8 mouse cellular contexts compared by ENCODE assay signal in the genomic region with DNA sequence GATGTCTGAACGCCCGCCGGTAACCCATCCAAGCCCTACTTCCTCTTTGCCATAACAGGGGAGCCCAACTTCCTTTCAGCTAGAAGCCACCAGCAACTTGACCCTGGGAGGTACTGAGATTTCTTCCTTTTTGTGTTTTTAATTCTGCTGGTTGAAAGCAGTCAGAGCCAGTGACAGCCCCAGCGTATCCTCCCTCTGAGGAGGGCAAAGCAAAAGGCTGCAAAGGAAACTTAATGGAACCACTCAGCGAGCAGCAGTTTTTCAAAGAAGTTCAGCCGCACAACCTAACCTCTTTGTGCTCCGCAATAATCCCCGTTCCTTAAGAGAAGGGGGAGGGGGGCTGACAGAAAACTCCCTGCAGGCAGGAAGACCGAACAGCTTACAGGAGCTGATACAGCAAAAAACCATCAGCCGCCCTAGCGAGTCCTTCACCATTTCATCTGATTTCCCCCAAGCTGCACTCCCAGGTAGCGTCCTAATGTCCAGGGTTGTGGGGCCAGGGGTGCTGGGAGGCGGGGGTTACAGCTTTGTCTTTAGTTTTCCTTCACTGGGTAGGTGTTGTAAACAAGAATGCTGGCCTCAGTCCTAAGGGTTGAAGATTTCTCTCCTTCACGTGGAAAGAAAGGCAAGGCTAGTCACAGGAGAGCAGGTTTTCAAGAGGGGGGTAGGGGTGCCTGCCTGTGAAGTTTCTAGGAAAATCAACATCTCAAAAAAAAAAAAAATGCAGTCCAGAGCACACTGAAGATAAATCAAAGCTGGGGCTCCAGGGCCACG. TPM values are rescaled to one million over a fixed set of nuclear protein-coding genes. Genes with fewer than 3 reads are reported as not detected.
DNase-seq lines count a peak whose midpoint lies in the region; ATAC-seq and TF ChIP-seq lines count a peak whose summit lies in the region.

No protein-coding gene starts in this region.

- ATAC-seq in embryonic facial prominence, embryonic 11.5 days (replicated peaks; ENCODE audit: insufficient number of reproducible peaks, low FRiP score, low TSS enrichment, low read depth) = no peak
- ATAC-seq in hindbrain, postnatal 0 days = no peak
- no peak for ATAC-seq in liver, embryonic 16.5 days (ENCODE audit: low read depth)
- ATAC-seq in stomach, embryonic 16.5 days (ENCODE audit: insufficient read depth, low FRiP score) = no peak

- H3K9ac ChIP-seq in embryonic facial prominence, embryonic 11.5 days (replicated peaks; ENCODE audit: low read length) = peak overlapping the region; percentile 99
- peak overlapping the region; percentile 95 for H3K9ac ChIP-seq in hindbrain, postnatal 0 days (replicated peaks; ENCODE audit: low read length)
- peak overlapping the region; percentile 94 for H3K9ac ChIP-seq in liver, embryonic 16.5 days (ENCODE audit: low read depth, low read length)
- H3K9ac ChIP-seq in stomach, embryonic 16.5 days (ENCODE audit: low read length) = peak overlapping the region; percentile 99

- peak in 1 of 2 experiments; percentile 9 for DNase-seq in spleen, adult 2 months (ENCODE audit: low read depth in 1 of 2, low spot score in 2 of 2)
- DNase-seq in spleen, postnatal 4 days (ENCODE audit: low spot score in 2 of 2) = no peak
- DNase-seq in embryonic facial prominence, embryonic 11.5 days (ENCODE audit: low spot score) = peak; percentile 61
- DNase-seq in hindbrain, postnatal 0 days (ENCODE audit: low spot score) = no peak
- DNase-seq in urinary bladder, postnatal 10 days (ENCODE audit: low spot score) = no peak
- DNase-seq in cerebellum, postnatal 25 days = no peak

- peaks cover 11% of the 10 kb centered on the region for H3K27me3 ChIP-seq in spleen, adult 2 months (ENCODE audit: control insufficient read depth, insufficient read depth, low read length)
- no peaks in the 10 kb centered on the region for H3K27me3 ChIP-seq in embryonic facial prominence, embryonic 11.5 days (ENCODE audit: control insufficient read depth, insufficient read depth, low read length)
- H3K27me3 ChIP-seq in hindbrain, postnatal 0 days (ENCODE audit: insufficient read depth, low read length) = no peaks in the 10 kb centered on the region
- H3K27me3 ChIP-seq in liver, embryonic 16.5 days (ENCODE audit: control insufficient read depth, insufficient read depth, low read depth, low read length) = no peaks in the 10 kb centered on the region
- no peaks in the 10 kb centered on the region for H3K27me3 ChIP-seq in stomach, embryonic 16.5 days (ENCODE audit: control insufficient read depth, insufficient read depth, low read length)

- 5% methylated on average over 15 of the region's 15 CpGs for WGBS in spleen, adult 2 months
- 2% methylated on average over 15 of the region's 15 CpGs for WGBS in embryonic facial prominence, embryonic 11.5 days
- WGBS in hindbrain, postnatal 0 days = 11% methylated on average over 15 of the region's 15 CpGs
- WGBS in liver, embryonic 16.5 days (ENCODE audit: insufficient replicate concordance) = 3% methylated on average over 15 of the region's 15 CpGs
- WGBS in stomach, embryonic 16.5 days = 6% methylated on average over 15 of the region's 15 CpGs

- H3K36me3 ChIP-seq in spleen, adult 2 months (ENCODE audit: control insufficient read depth, insufficient read depth, low read length) = no peaks in the 10 kb centered on the region
- no peaks in the 10 kb centered on the region for H3K36me3 ChIP-seq in embryonic facial prominence, embryonic 11.5 days (replicated peaks; ENCODE audit: control insufficient read depth, insufficient read depth, low read depth, low read length)
- H3K36me3 ChIP-seq in hindbrain, postnatal 0 days (ENCODE audit: insufficient read depth, low read length) = no peaks in the 10 kb centered on the region
- no peaks in the 10 kb centered on the region for H3K36me3 ChIP-seq in liver, embryonic 16.5 days (ENCODE audit: control insufficient read depth, insufficient read depth)
- no peaks in the 10 kb centered on the region for H3K36me3 ChIP-seq in stomach, embryonic 16.5 days (ENCODE audit: control insufficient read depth, insufficient read depth, low read length)

- H3K4me2 ChIP-seq in embryonic facial prominence, embryonic 11.5 days (ENCODE audit: low read depth, low read length) = peak overlapping the region; percentile 93
- H3K4me2 ChIP-seq in hindbrain, postnatal 0 days (ENCODE audit: low read depth, low read length) = peak overlapping the region; percentile 81
- peak overlapping the region; percentile 97 for H3K4me2 ChIP-seq in liver, embryonic 16.5 days (ENCODE audit: low read depth, low read length)
- peak overlapping the region; percentile 91 for H3K4me2 ChIP-seq in stomach, embryonic 16.5 days (ENCODE audit: low read depth, low read length)

- no peaks in the 10 kb centered on the region for H3K9me3 ChIP-seq in embryonic facial prominence, embryonic 11.5 days (replicated peaks; ENCODE audit: control insufficient read depth, low read length)
- H3K9me3 ChIP-seq in hindbrain, postnatal 0 days (ENCODE audit: low read length) = no peaks in the 10 kb centered on the region
- H3K9me3 ChIP-seq in liver, embryonic 16.5 days (replicated peaks; ENCODE audit: control insufficient read depth, low read length) = no peaks in the 10 kb centered on the region
- H3K9me3 ChIP-seq in stomach, embryonic 16.5 days (replicated peaks; ENCODE audit: control insufficient read depth, low read length) = no peaks in the 10 kb centered on the region

- TF ChIP-seq POLR2A in spleen, adult 2 months (IDR thresholded peaks at IDR 0.05; ENCODE audit: low read depth, low read length) = no peak

- H3K4me3 ChIP-seq in spleen, adult 2 months (ENCODE audit: extremely low read depth, insufficient read depth, insufficient read length) = peak overlapping the region; percentile 80
- peak overlapping the region; percentile 88 for H3K4me3 ChIP-seq in embryonic facial prominence, embryonic 11.5 days (ENCODE audit: low read depth, low read length)
- peak overlapping the region; percentile 82 for H3K4me3 ChIP-seq in hindbrain, postnatal 0 days (ENCODE audit: low read length)
- peak overlapping the region; percentile 92 for H3K4me3 ChIP-seq in liver, embryonic 16.5 days (ENCODE audit: low read depth, low read length)
- peak overlapping the region; percentile 93 for H3K4me3 ChIP-seq in stomach, embryonic 16.5 days (replicated peaks; ENCODE audit: low read length)

- H3K27ac ChIP-seq in spleen, adult 2 months (ENCODE audit: insufficient read depth, low read length) = no peak overlapping the region; the same call in 1 of the 2 replicates
- H3K27ac ChIP-seq in embryonic facial prominence, embryonic 11.5 days (replicated peaks; ENCODE audit: low read depth, low read length) = peak overlapping the region; percentile 100
- peak overlapping the region; percentile 94 for H3K27ac ChIP-seq in hindbrain, postnatal 0 days
- H3K27ac ChIP-seq in liver, embryonic 16.5 days (ENCODE audit: low read length) = peak overlapping the region; percentile 98
- peak overlapping the region; percentile 99 for H3K27ac ChIP-seq in stomach, embryonic 16.5 days (ENCODE audit: low read length)

- no peak for TF ChIP-seq CTCF in spleen, adult 2 months (IDR thresholded peaks at IDR 0.05; ENCODE audit: extremely low read depth, insufficient read depth, insufficient read length, insufficient replicate concordance)
- no peak for TF ChIP-seq CTCF in hindbrain, postnatal 0 days (IDR thresholded peaks at IDR 0.05; ENCODE audit: low read depth)

- H3K4me1 ChIP-seq in spleen, adult 2 months (ENCODE audit: control insufficient read depth, insufficient read depth, insufficient read length) = peaks cover 5% of the 10 kb centered on the region; the same call in 1 of the 2 replicates
- peaks cover 5% of the 10 kb centered on the region for H3K4me1 ChIP-seq in embryonic facial prominence, embryonic 11.5 days (ENCODE audit: control insufficient read depth, insufficient read depth, low read length)
- peaks cover 21% of the 10 kb centered on the region for H3K4me1 ChIP-seq in hindbrain, postnatal 0 days (ENCODE audit: insufficient read depth, low read length)
- peaks cover 46% of the 10 kb centered on the region for H3K4me1 ChIP-seq in liver, embryonic 16.5 days (ENCODE audit: control insufficient read depth, low read depth, low read length)
- H3K4me1 ChIP-seq in stomach, embryonic 16.5 days (ENCODE audit: control insufficient read depth, insufficient read depth, low read length) = peaks cover 33% of the 10 kb centered on the region

RNA-seq across cellular contexts. Expression of a gene that starts 21.1 kb away (rescaled TPM):
- 131 and 142 TPM in 2 replicates for polyA plus RNA-seq in spleen, adult 2 months (2012; rRNA removed)
- polyA plus RNA-seq in embryonic facial prominence, embryonic 11.5 days (2014; fragmentation: Nextera tagmentation; extraction: Ambion mirVana) = 63.9 and 70.2 TPM in 2 replicates
- 243 and 269 TPM in 2 replicates for total RNA-seq in hindbrain, postnatal 0 days (2014; rRNA removed)
- polyA plus RNA-seq in hindbrain, postnatal 0 days (2015; fragmentation: Nextera tagmentation; extraction: Ambion mirVana) = 57.3 and 57.8 TPM in 2 replicates
- 8.1 and 8.3 TPM in 2 replicates for polyA plus RNA-seq in liver, embryonic 16.5 days (2015; fragmentation: Nextera tagmentation; extraction: Ambion mirVana)
- polyA plus RNA-seq in stomach, embryonic 16.5 days (2015; fragmentation: Nextera tagmentation; extraction: Ambion mirVana) = 34.1 and 35.3 TPM in 2 replicates

RNA-seq across cellular contexts. Expression of a gene that starts 54.9 kb away (rescaled TPM):
- 10.4 and 20.3 TPM in 2 replicates for polyA plus RNA-seq in spleen, adult 2 months (2012; rRNA removed)
- 308 and 321 TPM in 2 replicates for polyA plus RNA-seq in embryonic facial prominence, embryonic 11.5 days (2014; fragmentation: Nextera tagmentation; extraction: Ambion mirVana)
- 107 and 129 TPM in 2 replicates for total RNA-seq in hindbrain, postnatal 0 days (2014; rRNA removed)
- polyA plus RNA-seq in hindbrain, postnatal 0 days (2015; fragmentation: Nextera tagmentation; extraction: Ambion mirVana) = 651 and 656 TPM in 2 replicates
- 135 and 139 TPM in 2 replicates for polyA plus RNA-seq in liver, embryonic 16.5 days (2015; fragmentation: Nextera tagmentation; extraction: Ambion mirVana)
- polyA plus RNA-seq in stomach, embryonic 16.5 days (2015; fragmentation: Nextera tagmentation; extraction: Ambion mirVana) = 288 and 291 TPM in 2 replicates
